Mouse (Mus musculus) olfactory bulb, adult 2 months (tissue): ENCODE results near the gene Hs6st3. TPM values are rescaled to one million over a fixed set of nuclear protein-coding genes. Genes with fewer than 3 reads are reported as not detected.

Experiments
- H3K27ac ChIP-seq: fragments of 200-500 bp; 2 replicates; pipeline ENCODE4 v1.5.1; 2012; ENCODE audit warnings: low read depth, low read length; ENCODE audit not compliant: insufficient read depth
- H3K4me1 ChIP-seq: fragments of 200-500 bp; 2 replicates; pipeline ENCODE4 v1.6.1; 2012; ENCODE audit warnings: low read length; ENCODE audit not compliant: control insufficient read depth, insufficient read depth
- H3K4me3 ChIP-seq: fragments of 200-500 bp; 2 replicates; pipeline ENCODE4 v1.5.1; 2012; ENCODE audit warnings: mild to moderate bottlenecking, low read depth, low read length, moderate library complexity; ENCODE audit not compliant: insufficient read depth
- CTCF ChIP-seq: fragments of 200-500 bp; IDR thresholded peaks from 2 replicates; pipeline ENCODE4 v1.5.1; 2012; ENCODE audit warnings: low read depth, mild to moderate bottlenecking, low read length, moderate library complexity; ENCODE audit not compliant: insufficient read depth
- POLR2A ChIP-seq: fragments of 200-500 bp; IDR thresholded peaks from 2 replicates; pipeline ENCODE4 v1.6.1; 2012; ENCODE audit warnings: mild to moderate bottlenecking, low read depth, low read length, moderate library complexity; ENCODE audit not compliant: insufficient read depth
- WGBS: fragments of 180-500 bp; shearing (Covaris S2); methylation state at CpG from one replicate; pipeline ENCODE4 v1.1.7; 2018; 5-methylcytosine and 5-hydroxymethylcytosine counted together
- polyA plus RNA-seq: library from polyadenylated mRNA; stranded (reverse); fragments of >200 nt; gene quantifications from 2 replicates; pipeline ENCODE4 v1.2.4, GENCODE M21; 2012; ENCODE audit warnings: low replicate concordance; ENCODE audit not compliant: missing spikeins, insufficient read depth, insufficient read length

Hs6st3 gene
- polyA plus RNA-seq, 1 experiment = not detected

DNA sequence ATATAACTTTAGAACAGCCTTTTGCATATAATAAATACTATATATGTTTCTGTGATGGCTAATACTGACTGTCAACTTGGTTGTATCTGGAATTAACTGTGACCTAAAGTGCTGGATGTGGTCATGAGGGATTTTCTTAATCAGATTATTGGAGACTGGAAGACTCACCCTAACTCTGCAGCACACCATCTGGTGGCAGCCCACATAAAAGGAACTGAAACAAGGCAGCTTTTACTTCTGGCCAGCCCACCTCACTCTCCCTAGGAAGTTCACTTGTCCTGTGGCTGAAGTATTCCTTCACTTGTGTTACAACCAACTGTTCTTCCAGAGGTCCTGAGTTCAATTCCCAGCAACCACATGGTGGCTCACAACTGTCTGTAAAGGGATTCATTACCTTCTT, 313.5 kb downstream of the Hs6st3 start:
- TF ChIP-seq CTCF (no peak), POLR2A (no peak)
- H3K27ac ChIP-seq = no peak overlapping the region
- no peaks in the 10 kb centered on the region for H3K4me1 ChIP-seq
- H3K4me3 ChIP-seq = no peak overlapping the region

DNA sequence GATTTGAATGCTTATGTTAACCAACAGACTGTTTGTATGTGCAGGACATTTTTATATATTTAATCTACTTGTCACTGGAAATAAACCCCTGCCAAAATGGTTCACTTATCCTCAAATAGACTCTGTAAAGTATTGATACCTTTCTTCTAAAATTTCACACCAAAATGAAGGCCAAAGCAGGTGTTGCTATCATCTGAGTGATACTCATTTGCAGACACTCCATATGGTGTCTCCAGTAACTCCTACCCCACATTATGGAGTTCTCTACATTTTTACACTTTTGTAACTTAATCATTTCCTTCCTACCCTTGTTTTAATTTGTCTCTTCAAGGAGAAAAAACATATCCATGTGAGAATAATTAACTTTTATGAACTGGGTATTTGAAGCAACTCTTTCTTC, 314.2 kb downstream of the Hs6st3 start:
- Histone ChIP-seq H3K27ac (no peak overlapping the region), H3K4me3 (no peak overlapping the region), H3K4me1 (no peaks in the 10 kb centered on the region)
- TF ChIP-seq CTCF (no peak), POLR2A (no peak)

DNA sequence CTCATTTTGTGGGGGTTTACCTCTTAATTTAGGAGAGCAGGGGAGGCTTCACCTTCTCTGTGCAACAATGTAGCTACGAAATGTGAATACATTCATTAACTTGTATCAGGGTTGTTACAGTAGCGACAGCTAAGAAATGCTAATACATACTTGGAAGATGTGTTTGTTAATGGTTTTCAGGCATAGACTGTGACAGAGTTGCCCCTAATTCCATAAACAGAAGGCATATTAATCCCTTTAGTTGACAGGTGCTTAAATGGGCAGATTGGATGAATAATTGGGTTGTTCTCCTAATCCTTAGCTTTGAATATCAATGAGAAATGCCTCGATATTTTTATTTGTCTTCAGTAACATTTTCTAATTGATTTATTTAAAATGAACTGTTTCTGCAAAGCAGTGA, 314.7 kb downstream of the Hs6st3 start:
- H3K4me3 ChIP-seq = no peak overlapping the region
- H3K4me1 ChIP-seq = no peaks in the 10 kb centered on the region
- TF ChIP-seq POLR2A (no peak), CTCF (no peak)
- WGBS = 52% methylated on average over 3 of the region's 3 CpGs
- no peak overlapping the region for H3K27ac ChIP-seq

DNA sequence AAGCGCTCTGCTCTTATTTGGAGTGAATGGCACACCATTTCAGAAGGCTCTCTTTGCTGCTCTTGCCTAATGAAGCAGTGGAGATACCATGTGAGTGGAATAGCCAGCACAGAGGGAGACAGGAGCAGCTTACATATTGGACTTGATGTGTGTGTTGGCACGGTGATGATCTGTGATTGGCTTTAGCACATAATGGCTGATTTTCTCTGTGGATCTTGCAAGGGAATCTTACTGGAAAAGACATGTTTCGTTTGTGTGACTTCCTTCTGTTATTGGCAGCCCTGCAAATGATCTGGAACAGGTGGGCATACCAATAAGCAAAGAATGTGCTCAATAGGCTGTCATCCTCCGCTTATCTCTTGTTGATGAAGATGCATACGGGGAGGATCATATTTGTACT, 326.2 kb downstream of the Hs6st3 start:
- Histone ChIP-seq H3K4me3 (no peak overlapping the region), H3K4me1 (peaks cover 5% of the 10 kb centered on the region), H3K27ac (no peak overlapping the region)
- no peak for TF ChIP-seq POLR2A
- no peak for TF ChIP-seq CTCF
- whole genome bisulfite sequencing = 91% methylated on average over 5 of the region's 5 CpGs

DNA sequence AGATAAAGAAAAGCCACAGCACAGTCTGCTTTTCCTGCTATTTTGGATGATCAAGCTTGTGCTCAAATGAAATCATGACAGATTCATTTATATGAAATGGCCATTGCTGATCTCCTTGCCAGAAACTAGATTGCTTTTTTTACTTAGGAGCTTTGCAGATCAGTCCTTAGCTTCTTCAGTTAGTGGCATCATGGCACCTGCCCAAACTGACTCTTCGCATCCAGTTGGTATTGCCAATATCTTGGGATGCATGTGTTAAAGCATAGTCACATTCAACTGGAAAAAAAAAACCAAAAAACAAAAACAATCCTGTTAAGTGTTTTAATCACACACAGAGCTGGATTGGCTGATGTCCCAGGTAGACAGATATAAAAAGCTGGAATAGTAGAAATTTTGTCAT, 326.7 kb downstream of the Hs6st3 start:
- H3K27ac ChIP-seq = no peak overlapping the region
- H3K4me3 ChIP-seq = no peak overlapping the region
- TF ChIP-seq POLR2A (no peak), CTCF (no peak)
- H3K4me1 ChIP-seq = peaks cover 5% of the 10 kb centered on the region
- 90% methylated on average over 1 of the region's 1 CpGs for WGBS

DNA sequence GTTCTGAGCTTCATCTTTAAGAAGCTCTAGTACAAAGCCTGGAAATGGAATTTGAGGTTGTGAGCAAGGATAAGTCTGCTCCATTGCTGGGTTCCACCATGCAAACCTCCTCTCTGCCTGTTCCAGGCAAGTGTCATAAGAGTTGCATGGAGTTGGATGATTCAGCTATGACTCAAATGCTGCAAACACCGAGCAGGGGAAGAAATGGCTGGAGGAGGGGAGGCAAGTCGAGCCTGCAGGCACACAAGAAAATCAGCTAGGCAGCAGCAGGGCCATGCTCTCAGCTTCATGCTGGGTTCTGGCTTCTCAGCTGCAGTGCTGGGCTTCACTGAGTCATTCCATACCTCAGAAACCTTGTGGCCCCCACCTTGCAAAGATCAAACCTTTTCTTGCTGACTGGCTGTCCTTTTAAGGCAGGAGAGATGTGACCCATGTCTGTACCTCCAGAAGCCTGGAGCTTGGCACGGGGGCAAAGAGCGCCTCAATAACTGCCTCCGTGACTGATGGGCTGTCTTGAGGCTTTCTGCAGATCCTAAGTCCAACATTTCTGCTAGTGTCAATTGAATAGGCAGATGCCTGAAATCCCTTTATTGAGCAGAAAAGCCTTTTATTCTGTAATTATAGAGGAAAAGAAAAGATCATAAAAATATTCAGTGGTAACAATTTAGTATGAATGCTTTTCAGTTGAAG, 328.9 kb downstream of the Hs6st3 start:
- no peak overlapping the region for H3K4me3 ChIP-seq
- H3K27ac ChIP-seq = peak overlapping the region; percentile 77
- TF ChIP-seq CTCF = no peak
- no peak for TF ChIP-seq POLR2A
- 49% methylated on average over 5 of the region's 5 CpGs for WGBS
- peaks cover 5% of the 10 kb centered on the region for H3K4me1 ChIP-seq

DNA sequence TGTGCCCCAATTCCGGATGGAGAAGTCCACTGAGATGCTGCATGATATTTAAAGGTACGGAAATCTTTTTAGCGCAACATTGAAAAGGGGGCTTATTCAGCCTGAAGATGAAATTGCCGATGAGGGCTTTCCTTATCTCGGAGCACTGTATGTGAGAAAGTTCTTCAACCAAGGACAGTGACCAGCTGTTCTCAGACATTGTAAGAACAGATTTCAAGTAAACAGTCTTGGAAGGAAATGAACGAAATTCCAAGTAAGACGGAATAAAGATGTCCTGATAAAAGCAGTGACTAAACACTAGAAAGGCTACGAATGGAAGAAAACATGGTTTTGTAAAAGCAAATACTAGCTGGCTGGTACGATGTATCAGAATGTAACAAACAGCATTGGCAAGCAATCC, 338.4 kb downstream of the Hs6st3 start:
- 92% methylated on average over 9 of the region's 9 CpGs for WGBS
- no peak overlapping the region for H3K4me3 ChIP-seq
- no peaks in the 10 kb centered on the region for H3K4me1 ChIP-seq
- H3K27ac ChIP-seq = no peak overlapping the region
- TF ChIP-seq CTCF (no peak), POLR2A (no peak)

DNA sequence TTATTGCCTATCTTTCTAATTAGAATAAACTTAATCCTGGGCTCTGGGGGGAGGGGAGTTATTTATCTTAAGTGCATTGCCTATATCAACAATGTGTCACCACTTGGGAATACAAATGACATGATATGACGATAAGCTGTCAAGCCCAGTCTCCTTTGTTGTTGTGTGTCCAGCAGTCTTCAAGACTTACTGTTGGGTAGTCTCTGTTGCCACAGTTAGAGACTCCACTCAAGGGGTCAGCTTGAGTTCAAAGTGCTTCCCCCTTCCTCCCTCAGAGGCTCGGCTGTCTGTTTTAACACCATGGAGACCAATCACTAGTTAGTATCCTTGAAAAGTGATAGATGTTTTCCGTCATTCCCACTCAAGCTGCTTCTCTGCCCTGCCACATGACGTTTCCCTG, 339.7 kb downstream of the Hs6st3 start:
- TF ChIP-seq POLR2A (no peak), CTCF (no peak)
- H3K4me3 ChIP-seq = no peak overlapping the region
- no peak overlapping the region for H3K27ac ChIP-seq
- 79% methylated on average over 4 of the region's 4 CpGs for WGBS
- no peaks in the 10 kb centered on the region for H3K4me1 ChIP-seq

DNA sequence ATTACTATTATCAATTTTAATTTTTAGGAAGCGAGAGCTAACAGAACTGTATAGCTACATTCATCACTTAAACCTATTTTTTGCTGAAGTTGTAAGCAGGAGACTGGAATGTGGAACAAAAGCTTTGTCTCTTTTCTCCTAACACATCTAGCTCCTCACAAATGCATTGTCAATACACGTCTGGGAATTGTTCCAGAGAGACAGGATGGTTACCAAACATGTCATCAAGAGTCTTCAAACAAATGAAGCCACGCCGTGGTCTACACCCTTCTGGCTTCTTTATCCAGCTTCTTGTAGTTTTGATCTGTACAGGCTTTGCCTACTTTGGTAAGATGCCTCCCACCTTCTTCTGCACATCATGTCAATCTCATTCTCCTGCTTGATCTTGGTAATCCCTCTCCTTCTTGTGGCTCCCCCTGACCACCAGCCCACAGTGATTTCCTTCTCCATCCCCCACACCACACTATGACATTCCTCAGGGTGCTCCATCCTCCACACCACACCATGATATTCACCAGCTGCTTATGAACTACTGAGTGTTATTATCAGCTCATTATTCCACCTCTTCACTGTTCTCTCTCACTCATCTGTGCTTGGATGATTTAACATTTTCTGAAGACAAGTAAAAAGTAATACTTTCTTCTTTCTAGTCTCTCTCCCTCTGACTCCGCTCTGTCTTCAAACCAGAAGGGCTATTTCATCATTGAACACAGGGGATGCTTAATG, 351.0 kb downstream of the Hs6st3 start:
- no peak overlapping the region for H3K27ac ChIP-seq
- 63% methylated on average over 5 of the region's 5 CpGs for WGBS
- no peaks in the 10 kb centered on the region for H3K4me1 ChIP-seq
- TF ChIP-seq CTCF (no peak), POLR2A (no peak)
- no peak overlapping the region for H3K4me3 ChIP-seq
